Mouse (Mus musculus): ENCODE results near the gene Cyp4x1.
"Not testable (repeated sequence)": the region's sequence is repeated elsewhere in the genome, so short reads cannot be mapped to it uniquely, and the experiment has no call there.

GRCm38 (mm10) chr4:115158963-115159362 is 24.9 kb upstream of the Cyp4x1 start:
- not testable (repeated sequence) for TF ChIP-seq CTCF, EP300 (IDR thresholded peaks at IDR 0.05; ENCODE audit: low read depth)

Measured in heart, postnatal 0 days (tissue).